Mouse (Mus musculus): ENCODE results near the gene Gm49337.
"Not testable (repeated sequence)": the region's sequence is repeated elsewhere in the genome, so short reads cannot be mapped to it uniquely, and the experiment has no call there.

GRCm38 (mm10) chr4:116217661-116218060, 44.5 kb downstream of the Gm49337 start:
- TF ChIP-seq CTCF (IDR thresholded peaks at IDR 0.05; ENCODE audit: borderline replicate concordance, insufficient read depth, low read length); POLR2A (IDR thresholded peaks at IDR 0.05; ENCODE audit: low read depth, low read length): not testable (repeated sequence)

Measured in embryonic fibroblast, embryonic 13.5 days (primary cell).